Mouse (Mus musculus) gastrocnemius, postnatal 14 days (tissue): Measurements from ENCODE around the gene Olfr589. TPM values are rescaled to one million over a fixed set of nuclear protein-coding genes. Genes with fewer than 3 reads are reported as not detected.
"Not testable (repeated sequence)": the region's sequence is repeated elsewhere in the genome, so short reads cannot be mapped to it uniquely, and the experiment has no call there.

ENCODE experiments used
- DNase-seq: peaks from one replicate; pipeline ENCODE4 v3.0.0; 2021; ENCODE audit warnings: mixed read lengths
- intact Hi-C: fragments of 180-260 bp; cut with DNase I; formaldehyde crosslinking; loops from one replicate; pipeline ENCODE4 v1.15.1; 2025; ENCODE audit warnings: low total_unique reads
- long read RNA-seq, 2 experiments: library from polyadenylated mRNA; stranded (forward); transcript quantifications; one replicate each; pipeline ENCODE4 v2.0.0; 2021
- total RNA-seq, 2 experiments: library from RNA; stranded (reverse); gene quantifications; 2 replicates each; pipeline ENCODE4 v1.2.3; 2021

The Olfr589 gene
- not detected for total RNA-seq
- long read RNA-seq, experiment 1, result 0 reads
- long read RNA-seq, experiment 2, result 0 reads

DNA sequence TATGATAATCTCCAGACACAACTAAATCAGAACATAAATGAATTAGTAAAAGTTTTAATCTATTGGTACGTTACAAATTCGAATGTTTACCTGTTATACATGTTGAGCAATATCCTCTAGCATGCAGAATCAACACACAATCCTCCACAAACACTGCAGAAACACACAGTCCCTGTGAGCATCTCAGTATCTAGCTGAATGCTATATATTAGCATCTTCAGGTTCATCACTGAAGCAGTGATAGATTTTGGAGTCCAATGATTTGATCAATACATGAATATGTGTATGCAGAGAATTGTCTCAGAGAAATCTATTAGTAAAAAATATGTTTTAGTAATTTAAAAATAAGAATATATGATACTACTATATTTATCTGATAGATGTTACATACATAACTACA, at the start of gene Olfr589:
Gene Olfr589 (minus strand): TSS at position 101 of the 400 bp plus-strand sequence.
- intact Hi-C loops, result no loop called here
- no peak for DNase-seq

DNA sequence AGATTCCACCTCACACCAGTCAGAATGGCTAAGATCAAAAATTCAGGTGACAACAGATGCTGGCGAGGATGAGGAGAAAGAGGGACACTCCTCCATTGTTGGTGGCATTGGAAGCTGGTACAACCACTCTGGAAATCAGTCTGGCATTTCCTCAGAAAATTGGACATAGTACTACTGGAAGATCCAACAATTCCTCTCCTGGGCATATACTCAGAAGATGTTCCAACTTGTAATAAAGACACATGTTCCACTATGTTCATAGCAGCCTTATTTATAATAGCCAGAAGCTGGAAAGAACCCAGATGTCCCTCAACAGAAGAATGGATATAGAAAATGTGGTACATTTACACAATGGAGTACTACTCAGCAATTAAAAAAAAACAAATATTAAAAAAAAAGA, 28.3 kb upstream of the Olfr589 start, which contains the start of gene Olfr592:
Gene Olfr592 (plus strand): TSS at position 301 of the 400 bp plus-strand sequence.
- DNase-seq, intact Hi-C loops: not testable (repeated sequence)

DNA sequence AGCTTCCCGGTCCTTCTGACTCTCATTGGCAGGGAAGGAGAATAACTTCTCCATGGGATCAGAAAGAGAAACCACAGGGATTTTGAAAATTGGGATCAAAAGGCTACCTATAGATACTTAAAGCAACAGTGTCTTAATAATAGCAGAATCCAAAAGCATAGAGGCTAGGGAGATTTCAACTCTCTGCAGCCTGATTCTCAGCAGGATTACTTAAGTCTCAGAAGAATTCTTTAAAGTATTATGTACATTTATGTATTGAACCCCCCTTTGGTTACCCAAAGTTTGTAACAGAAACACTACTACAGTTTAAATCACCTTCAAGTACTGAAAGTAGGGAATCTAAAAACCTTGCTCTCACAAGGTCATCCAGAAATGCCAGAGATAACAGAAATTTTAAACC, 22.1 kb upstream of the Olfr589 start, which contains the start of gene Olfr591:
Gene Olfr591 (minus strand): TSS at position 101 of the 400 bp plus-strand sequence.
- intact Hi-C loops, result no loop called here
- DNase-seq, result no peak

DNA sequence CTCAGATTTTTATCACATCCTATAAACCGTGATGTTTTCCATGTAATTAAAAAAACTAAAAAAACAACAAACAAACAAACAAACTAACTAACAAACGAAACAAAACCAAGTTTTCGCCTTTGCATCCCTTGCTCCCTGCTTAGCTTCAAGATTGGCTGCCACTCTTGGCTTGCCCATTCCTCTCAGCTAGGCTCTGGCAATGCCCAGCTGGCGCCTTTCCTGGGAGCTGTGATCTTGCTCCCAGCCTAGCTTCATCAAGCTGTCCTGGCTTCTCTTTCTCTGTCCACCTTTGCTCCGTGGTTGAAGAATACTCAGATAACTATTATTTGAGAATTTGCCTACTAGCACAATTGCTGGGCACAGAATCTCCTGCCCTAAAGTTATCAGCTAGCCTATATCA, 13.5 kb upstream of the Olfr589 start:
- no peak for DNase-seq
- intact Hi-C loops, result no loop called here

DNA sequence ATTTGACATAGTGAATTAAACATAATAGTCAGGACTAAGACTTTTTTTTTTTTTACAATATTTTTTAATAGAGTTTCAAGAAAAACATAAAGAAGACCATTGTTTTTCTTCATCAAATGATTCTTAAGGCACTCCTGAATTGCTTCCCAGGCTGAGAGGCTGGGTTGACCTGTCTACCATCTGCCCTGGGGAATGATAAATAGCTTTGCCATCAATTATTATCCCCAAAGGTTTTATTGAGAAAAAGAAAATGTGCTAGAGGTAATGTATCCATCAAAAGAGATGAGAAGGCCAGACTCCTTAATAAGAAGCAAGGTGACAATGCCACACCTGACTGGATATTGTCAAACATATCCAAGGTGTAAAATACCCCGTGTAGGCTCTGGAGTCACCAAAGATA, 15.6 kb downstream of the Olfr589 start, which contains the start of gene Olfr588-ps1:
Gene Olfr588-ps1 (plus strand): TSS at position 301 of the 400 bp plus-strand sequence.
- DNase-seq, result no peak
- intact Hi-C loops, result no loop called here

DNA sequence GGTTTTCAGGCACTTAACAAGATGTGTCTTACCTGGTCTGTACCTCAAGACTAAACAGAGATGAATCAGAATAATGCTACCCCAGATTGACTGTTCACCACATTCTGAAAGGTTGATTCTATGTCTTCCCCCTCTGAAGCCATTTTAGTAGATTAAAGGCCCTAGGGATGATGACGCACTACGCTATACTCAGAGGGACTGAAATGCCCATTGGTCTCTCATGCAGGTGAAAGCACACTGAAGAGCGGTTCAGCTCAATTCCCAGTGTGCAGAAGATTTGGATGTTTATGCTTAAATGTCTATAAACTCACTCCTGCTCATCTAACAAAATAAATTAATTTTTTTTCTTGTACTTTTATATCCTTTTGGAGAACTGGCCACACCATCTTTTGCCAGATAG, 30.6 kb downstream of the Olfr589 start, which contains the start of gene Olfr586:
Gene Olfr586 (minus strand): TSS at position 101 of the 400 bp plus-strand sequence.
- intact Hi-C loops, result no loop called here
- no peak for DNase-seq

DNA sequence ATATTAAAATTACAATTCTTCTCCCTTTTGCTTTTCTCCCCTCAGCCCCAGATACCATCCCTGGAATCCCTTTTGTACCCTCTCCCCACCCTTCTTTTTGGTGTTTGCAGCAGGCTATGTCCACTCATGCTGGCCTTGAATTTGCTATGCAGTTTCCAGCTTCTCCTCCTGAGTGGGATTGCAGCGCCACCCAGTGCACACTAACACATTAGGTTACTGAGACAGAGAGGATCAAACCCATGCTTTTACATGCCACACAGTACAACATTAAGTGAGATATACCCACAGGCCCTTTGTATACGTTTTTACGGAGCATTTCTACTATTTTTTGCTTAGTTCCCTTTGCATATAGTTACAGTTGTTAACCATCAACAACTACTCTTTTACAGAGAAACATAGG, 36.8 kb downstream of the Olfr589 start:
- intact Hi-C loops, result no loop called here
- DNase-seq, result no peak

Other genes starting within 250 kb of the Olfr589 start
- gene Olfr571, start 238.8 kb downstream of the Olfr589 start, total RNA-seq, result not detected
- gene Olfr572, start 231.9 kb downstream of the Olfr589 start, total RNA-seq, result not detected
- not detected for gene Olfr573-ps1, start 213.8 kb downstream of the Olfr589 start, total RNA-seq
- not detected for gene Olfr574, start 207.9 kb downstream of the Olfr589 start, total RNA-seq
- gene Olfr575, start 197.6 kb downstream of the Olfr589 start, total RNA-seq, result not detected
- not detected for gene Olfr576, start 193.7 kb downstream of the Olfr589 start, total RNA-seq
- not detected for gene Olfr577, start 180.4 kb downstream of the Olfr589 start, total RNA-seq
- gene Olfr578, start 167.0 kb downstream of the Olfr589 start, total RNA-seq, result not detected
- not detected for gene Olfr582, start 118.3 kb downstream of the Olfr589 start, total RNA-seq
- gene Olfr583, start 105.1 kb downstream of the Olfr589 start, total RNA-seq, result not detected
- not detected for gene Olfr584, start 74.5 kb downstream of the Olfr589 start, total RNA-seq
- not detected for gene Olfr585, start 58.6 kb downstream of the Olfr589 start, total RNA-seq
- gene Olfr586, start 30.7 kb downstream of the Olfr589 start, total RNA-seq, result not detected
- not detected for gene Olfr588-ps1, start 15.5 kb downstream of the Olfr589 start, total RNA-seq
- gene Olfr591, start 22.0 kb upstream of the Olfr589 start, total RNA-seq, result not detected
- gene Olfr592, start 28.4 kb upstream of the Olfr589 start, total RNA-seq, result not detected
- not detected for gene Olfr593, start 55.5 kb upstream of the Olfr589 start, total RNA-seq
- gene Olfr594, start 60.6 kb upstream of the Olfr589 start, total RNA-seq, result not detected
- gene Usp17ld, start 96.1 kb upstream of the Olfr589 start, total RNA-seq, result not detected
- gene Olfr596, start 149.3 kb upstream of the Olfr589 start, total RNA-seq, result not detected
- gene Olfr597, start 160.0 kb upstream of the Olfr589 start, total RNA-seq, result not detected
- not detected for gene Olfr598, start 167.2 kb upstream of the Olfr589 start, total RNA-seq
- not detected for gene Olfr599, start 179.6 kb upstream of the Olfr589 start, total RNA-seq
- gene Olfr600, start 193.3 kb upstream of the Olfr589 start, total RNA-seq, result not detected
- not detected for gene Olfr601, start 206.3 kb upstream of the Olfr589 start, total RNA-seq
- not detected for gene Olfr603, start 229.8 kb upstream of the Olfr589 start, total RNA-seq